Mouse (Mus musculus) liver, postnatal 0 days (tissue): ENCODE data around the gene Gm49711. TPM values are rescaled to one million over a fixed set of nuclear protein-coding genes. Genes with fewer than 3 reads are reported as not detected.
A peak's percentile ranks its signal among the peaks of the same experiment; 100 is the strongest.
"Not testable (repeated sequence)": the region's sequence is repeated elsewhere in the genome, so short reads cannot be mapped to it uniquely, and the experiment has no call there.

Experiments
- ATAC-seq: fragments of 200-750 bp; cut with Nextera tagmentation; 2 replicates; pipeline ENCODE4 v1.8.0; 2017; ENCODE audit warnings: mild to moderate bottlenecking, moderate library complexity
- DNase-seq: peaks from one replicate; pipeline ENCODE4 v3.0.0-alpha.2; 2016
- H3K27ac ChIP-seq: fragments of 300-500 bp; sonication (generic); 2 replicates; pipeline ENCODE4 v1.5.1; 2014; ENCODE audit warnings: antibody characterized with exemption, moderate library complexity, mild to moderate bottlenecking, low read depth
- H3K27me3 ChIP-seq: fragments of 300-500 bp; sonication (generic); 2 replicates; pipeline ENCODE4 v1.6.1; 2014; ENCODE audit warnings: low read length, control low read depth, mixed read lengths; ENCODE audit not compliant: insufficient read depth
- H3K36me3 ChIP-seq: fragments of 300-500 bp; sonication (generic); replicated peaks from 2 replicates; pipeline ENCODE4 v1.6.1; 2014; ENCODE audit warnings: mild to moderate bottlenecking, control low read depth, low read length, moderate library complexity, mixed read lengths; ENCODE audit not compliant: insufficient read depth
- H3K4me1 ChIP-seq: fragments of 300-500 bp; sonication (generic); 2 replicates; pipeline ENCODE4 v1.6.1; 2014; ENCODE audit warnings: antibody characterized with exemption, mild to moderate bottlenecking, control low read depth; ENCODE audit not compliant: insufficient read depth
- H3K4me2 ChIP-seq: fragments of 300-500 bp; sonication (generic); 2 replicates; pipeline ENCODE4 v1.6.1; 2014; ENCODE audit warnings: low read depth, mild to moderate bottlenecking, low read length, moderate library complexity, mixed read lengths
- H3K4me3 ChIP-seq: fragments of 300-500 bp; sonication (generic); 2 replicates; pipeline ENCODE4 v1.5.1; 2014; ENCODE audit warnings: low read depth, low read length
- H3K9ac ChIP-seq: fragments of 300-500 bp; sonication (generic); replicated peaks from 2 replicates; pipeline ENCODE4 v1.6.1; 2014; ENCODE audit warnings: mild to moderate bottlenecking, moderate library complexity
- H3K9me3 ChIP-seq: fragments of 300-500 bp; sonication (generic); 2 replicates; pipeline ENCODE4 v1.6.1; 2016; ENCODE audit warnings: mild to moderate bottlenecking, control low read depth, low read length, mixed read lengths
- CTCF ChIP-seq: sonication (generic); IDR thresholded peaks from 2 replicates; pipeline ENCODE4 v1.5.1; 2016; ENCODE audit warnings: antibody characterized with exemption, low read depth
- EP300 ChIP-seq: IDR thresholded peaks from 2 replicates; pipeline ENCODE4 v1.6.1; 2016; ENCODE audit warnings: antibody characterized with exemption, low read depth, mild to moderate bottlenecking
- WGBS: fragments of 180-500 bp; shearing (Covaris S2); extraction: QIAGEN DNeasy Blood & Tissue Kit; methylation state at CpG from one replicate; pipeline ENCODE4 v1.1.7; 2014; ENCODE audit not compliant: insufficient replicate concordance; 5-methylcytosine and 5-hydroxymethylcytosine counted together
- polyA plus RNA-seq: library from polyadenylated mRNA; unstranded; fragments of >200 nt; fragmentation: Nextera tagmentation; extraction: Ambion mirVana; gene quantifications from 2 replicates; pipeline ENCODE4 v1.2.1, GENCODE M21; 2015

The Gm49711 gene
- polyA plus RNA-seq, 1 experiment from 2014 or later: not detected

- H3K27ac ChIP-seq: no peak overlapping the region
- H3K9ac ChIP-seq: no peak overlapping the region
- H3K27me3 ChIP-seq: no peaks in the 10 kb centered on the region
- TF ChIP-seq CTCF (no peak), EP300 (no peak)
- no peaks in the 10 kb centered on the region for H3K9me3 ChIP-seq
- H3K4me1 ChIP-seq: no peaks in the 10 kb centered on the region; the same call in 1 of the 2 replicates
- H3K4me2 ChIP-seq: no peak overlapping the region
- peaks cover 2% of the 10 kb centered on the region; the same call in 1 of the 2 replicates for H3K36me3 ChIP-seq
- no peak overlapping the region for H3K4me3 ChIP-seq
- DNase-seq (no peak), ATAC-seq (no peak)
- WGBS: 79% methylated on average over 5 of the region's 5 CpGs
These were observed 44.0 kb downstream of the Gm49711 start for GRCm38 (mm10) chr16:92102115-92102514.

GRCm38 (mm10) chr16:92102931-92103330 lies 44.8 kb downstream of the Gm49711 start:
- not testable (repeated sequence) for H3K9ac ChIP-seq, H3K9me3 ChIP-seq, H3K4me3 ChIP-seq, ATAC-seq, H3K27ac ChIP-seq, DNase-seq, H3K36me3 ChIP-seq, H3K4me2 ChIP-seq, H3K4me1 ChIP-seq, H3K27me3 ChIP-seq
- WGBS: 90% methylated on average over 6 of the region's 7 CpGs

GRCm38 (mm10) chr16:92103572-92104331 lies 45.6 kb downstream of the Gm49711 start:
- no peak overlapping the region for H3K4me2 ChIP-seq
- 62% methylated on average over 9 of the region's 9 CpGs for WGBS
- H3K4me3 ChIP-seq: no peak overlapping the region
- TF ChIP-seq CTCF: peak; percentile 20; the same call in 1 of the 2 replicates
- TF ChIP-seq EP300: no peak
- peaks cover 2% of the 10 kb centered on the region; the same call in 1 of the 2 replicates for H3K36me3 ChIP-seq
- H3K27me3 ChIP-seq: no peaks in the 10 kb centered on the region
- H3K9me3 ChIP-seq: no peaks in the 10 kb centered on the region
- ATAC-seq (no peak), DNase-seq (no peak)
- no peak overlapping the region for H3K27ac ChIP-seq
- no peak overlapping the region for H3K9ac ChIP-seq
- no peaks in the 10 kb centered on the region; the same call in 1 of the 2 replicates for H3K4me1 ChIP-seq

GRCm38 (mm10) chr16:92104332-92104590 lies 46.1 kb downstream of the Gm49711 start:
- Histone ChIP-seq H3K9me3 (no peaks in the 10 kb centered on the region), H3K27me3 (no peaks in the 10 kb centered on the region), H3K4me3 (no peak overlapping the region), H3K9ac (no peak overlapping the region), H3K36me3 (peaks cover 2% of the 10 kb centered on the region; the same call in 1 of the 2 replicates), H3K4me1 (no peaks in the 10 kb centered on the region; the same call in 1 of the 2 replicates), H3K4me2 (no peak overlapping the region), H3K27ac (no peak overlapping the region)
- 68% methylated on average over 2 of the region's 2 CpGs for WGBS
- TF ChIP-seq EP300: no peak
- no peak for TF ChIP-seq CTCF
- ATAC-seq (no peak), DNase-seq (no peak)

GRCm38 (mm10) chr16:92104951-92105350 lies 46.8 kb downstream of the Gm49711 start:
- ATAC-seq (no peak), DNase-seq (no peak)
- 77% methylated on average over 2 of the region's 2 CpGs for WGBS
- Histone ChIP-seq H3K36me3 (peaks cover 2% of the 10 kb centered on the region; the same call in 1 of the 2 replicates), H3K4me3 (no peak overlapping the region), H3K4me2 (no peak overlapping the region), H3K4me1 (no peaks in the 10 kb centered on the region; the same call in 1 of the 2 replicates), H3K9me3 (no peaks in the 10 kb centered on the region), H3K27me3 (no peaks in the 10 kb centered on the region), H3K9ac (no peak overlapping the region), H3K27ac (no peak overlapping the region)
- no peak for TF ChIP-seq EP300
- no peak for TF ChIP-seq CTCF

- Histone ChIP-seq H3K4me3 (no peak overlapping the region), H3K9ac (no peak overlapping the region), H3K9me3 (no peaks in the 10 kb centered on the region), H3K4me1 (no peaks in the 10 kb centered on the region; the same call in 1 of the 2 replicates), H3K27ac (no peak overlapping the region), H3K36me3 (peaks cover 2% of the 10 kb centered on the region; the same call in 1 of the 2 replicates), H3K27me3 (no peaks in the 10 kb centered on the region), H3K4me2 (no peak overlapping the region)
- 69% methylated on average over 3 of the region's 3 CpGs for WGBS
- TF ChIP-seq EP300 (no peak), CTCF (no peak)
- DNase-seq: no peak
- no peak for ATAC-seq
These were observed 47.5 kb downstream of the Gm49711 start for GRCm38 (mm10) chr16:92105631-92106030.
